Mouse (Mus musculus): ENCODE results near the gene Rtp3. TPM values are rescaled to one million over a fixed set of nuclear protein-coding genes. Genes with fewer than 3 reads are reported as not detected.

Gene Rtp3
- polyA plus RNA-seq, 1 experiment from 2014 or later = 1.3 TPM

DNA sequence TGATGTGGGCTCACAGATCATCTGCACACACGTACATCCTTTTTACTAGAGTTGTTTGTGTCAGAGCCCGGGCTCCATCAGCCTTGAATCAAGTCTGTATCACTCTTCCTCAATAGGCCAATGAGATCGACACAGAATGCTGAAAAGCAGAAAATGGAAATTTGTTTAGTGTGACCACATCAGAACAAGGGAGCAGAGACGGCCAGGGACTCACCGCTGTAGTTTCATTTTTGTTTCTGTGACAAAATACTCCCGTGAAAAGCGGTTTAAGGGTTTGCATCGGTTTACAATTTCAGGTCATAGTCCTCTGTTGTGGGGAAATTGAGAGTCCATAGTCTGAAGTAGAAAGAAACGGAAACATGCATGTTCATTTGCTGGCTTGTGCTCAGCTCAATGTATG, 12.9 kb upstream of the Rtp3 start:
- Histone ChIP-seq H3K4me2 (ENCODE audit: low read depth, low read length) (no peak overlapping the region), H3K36me3 (ENCODE audit: control insufficient read depth, insufficient read depth, low read length) (no peaks in the 10 kb centered on the region), H3K9me3 (replicated peaks; ENCODE audit: control insufficient read depth, low read length) (no peaks in the 10 kb centered on the region), H3K4me1 (ENCODE audit: control insufficient read depth, insufficient read depth, low read length) (no peaks in the 10 kb centered on the region), H3K4me3 (replicated peaks; ENCODE audit: low read length) (no peak overlapping the region), H3K27me3 (ENCODE audit: control insufficient read depth, insufficient read depth, low read length) (no peaks in the 10 kb centered on the region), H3K9ac (ENCODE audit: low read length) (no peak overlapping the region), H3K27ac (ENCODE audit: low read length) (no peak overlapping the region)
- ATAC-seq (ENCODE audit: insufficient read depth, low FRiP score) = no peak
- 87% methylated on average over 9 of the region's 9 CpGs for WGBS

DNA sequence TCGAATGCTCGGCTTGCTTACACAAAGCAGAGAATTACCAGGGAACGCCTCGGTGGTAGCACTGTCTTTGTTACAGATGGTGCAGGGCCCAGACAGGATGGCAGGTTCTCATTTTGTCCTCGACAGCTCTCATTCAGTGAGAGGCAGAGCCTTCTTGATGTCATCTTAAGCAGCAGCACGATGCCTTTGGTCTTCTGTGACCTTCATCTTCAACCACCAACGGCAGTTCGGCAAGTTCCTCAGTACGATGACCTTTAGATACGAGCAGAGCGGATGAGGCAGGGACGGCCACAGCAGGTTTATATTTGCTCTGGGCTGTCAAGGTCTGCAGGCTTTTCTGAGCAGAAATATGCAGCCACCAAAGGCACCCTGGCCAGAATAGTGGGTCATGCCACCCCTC, 11.2 kb upstream of the Rtp3 start:
- no peak overlapping the region for H3K27ac ChIP-seq (ENCODE audit: low read length)
- WGBS = 75% methylated on average over 12 of the region's 12 CpGs
- no peaks in the 10 kb centered on the region for H3K27me3 ChIP-seq (ENCODE audit: control insufficient read depth, insufficient read depth, low read length)

DNA sequence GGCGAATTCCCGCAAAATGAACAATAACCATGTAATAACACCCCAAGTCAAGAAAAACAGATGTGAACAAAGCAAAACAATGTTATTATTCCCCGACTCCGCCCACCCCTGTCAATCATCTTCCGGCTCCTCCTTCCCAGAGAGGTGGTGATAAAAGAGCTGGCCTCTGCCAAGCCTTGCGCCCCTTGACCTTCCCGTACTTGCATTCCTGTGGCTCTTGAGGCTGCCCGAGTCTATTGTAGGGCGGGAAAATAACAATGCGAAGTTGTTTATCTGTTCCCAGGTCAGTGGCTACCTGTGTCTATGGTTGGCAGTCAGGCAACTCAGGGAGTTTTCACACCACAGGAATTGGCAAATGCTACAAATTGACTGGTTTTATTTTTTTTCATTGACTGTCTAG, 9.5 kb upstream of the Rtp3 start:
- WGBS = 65% methylated on average over 10 of the region's 10 CpGs
- ATAC-seq (ENCODE audit: insufficient read depth, low FRiP score) = no peak
- H3K4me3 ChIP-seq (replicated peaks; ENCODE audit: low read length) = no peak overlapping the region

More for the DNA sequence above, 11.2 kb upstream of the Rtp3 start:
- Histone ChIP-seq H3K4me3 (replicated peaks; ENCODE audit: low read length) (no peak overlapping the region), H3K36me3 (ENCODE audit: control insufficient read depth, insufficient read depth, low read length) (no peaks in the 10 kb centered on the region), H3K9me3 (replicated peaks; ENCODE audit: control insufficient read depth, low read length) (no peaks in the 10 kb centered on the region), H3K4me2 (ENCODE audit: low read depth, low read length) (no peak overlapping the region), H3K9ac (ENCODE audit: low read length) (no peak overlapping the region), H3K4me1 (ENCODE audit: control insufficient read depth, insufficient read depth, low read length) (no peaks in the 10 kb centered on the region)
- ATAC-seq (ENCODE audit: insufficient read depth, low FRiP score) = no peak

DNA sequence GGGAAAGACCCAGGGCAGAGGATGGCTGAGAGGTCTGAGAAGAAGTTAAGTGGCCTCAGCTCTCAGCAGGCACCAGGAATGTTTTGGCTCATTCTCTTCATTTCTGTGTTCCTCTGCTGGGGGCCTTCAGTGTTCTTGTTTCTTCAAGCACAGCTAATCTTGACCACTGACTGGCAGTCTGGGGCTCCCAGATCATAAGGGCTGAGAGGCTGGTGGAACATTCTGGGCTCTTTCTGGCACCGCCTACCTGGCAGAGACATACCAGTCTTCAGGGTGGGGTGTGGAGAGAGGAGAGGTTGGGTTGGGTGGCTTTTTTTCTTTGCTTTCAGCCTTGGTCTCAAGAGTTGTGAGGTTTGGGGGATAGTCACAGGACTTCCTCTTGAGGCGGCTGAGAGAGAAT, 8.7 kb upstream of the Rtp3 start:
- Histone ChIP-seq H3K9ac (ENCODE audit: low read length) (0 out of 2 replicates have a peak overlapping the region, but pooled peaks have one; percentile 6), H3K27ac (ENCODE audit: low read length) (no peak overlapping the region; the same call in 1 of the 2 replicates)

More for the DNA sequence above, 9.5 kb upstream of the Rtp3 start:
- no peaks in the 10 kb centered on the region for H3K27me3 ChIP-seq (ENCODE audit: control insufficient read depth, insufficient read depth, low read length)
- no peak overlapping the region for H3K27ac ChIP-seq (ENCODE audit: low read length)
- H3K36me3 ChIP-seq (ENCODE audit: control insufficient read depth, insufficient read depth, low read length) = no peaks in the 10 kb centered on the region
- H3K4me2 ChIP-seq (ENCODE audit: low read depth, low read length) = no peak overlapping the region
- H3K4me1 ChIP-seq (ENCODE audit: control insufficient read depth, insufficient read depth, low read length) = no peaks in the 10 kb centered on the region
- no peaks in the 10 kb centered on the region for H3K9me3 ChIP-seq (replicated peaks; ENCODE audit: control insufficient read depth, low read length)
- H3K9ac ChIP-seq (ENCODE audit: low read length) = no peak overlapping the region

DNA sequence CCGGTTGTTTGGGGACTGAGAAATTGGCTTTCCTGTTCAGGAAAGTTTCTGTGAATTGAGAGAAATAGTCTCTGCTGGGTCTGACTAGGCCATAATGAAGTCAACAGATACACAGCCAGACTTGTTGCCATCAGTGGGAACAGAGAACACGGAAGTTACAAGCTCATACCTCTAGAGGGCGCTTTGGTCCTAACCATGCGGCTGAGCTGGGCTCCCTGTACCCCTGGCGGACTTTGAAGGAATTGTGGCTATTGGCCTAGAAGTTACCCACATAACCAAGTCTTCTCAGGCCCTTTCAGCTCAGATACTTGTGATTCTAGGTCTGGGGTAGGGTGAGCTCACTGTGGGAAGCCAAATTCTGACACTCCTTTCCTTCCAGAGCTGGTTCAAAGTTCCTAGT, 6.9 kb upstream of the Rtp3 start:
- H3K27me3 ChIP-seq (ENCODE audit: control insufficient read depth, insufficient read depth, low read length) = no peaks in the 10 kb centered on the region
- no peaks in the 10 kb centered on the region for H3K9me3 ChIP-seq (replicated peaks; ENCODE audit: control insufficient read depth, low read length)
- no peak overlapping the region for H3K9ac ChIP-seq (ENCODE audit: low read length)
- no peaks in the 10 kb centered on the region for H3K36me3 ChIP-seq (ENCODE audit: control insufficient read depth, insufficient read depth, low read length)
- no peak for ATAC-seq (ENCODE audit: insufficient read depth, low FRiP score)
- no peak overlapping the region for H3K27ac ChIP-seq (ENCODE audit: low read length)
- H3K4me2 ChIP-seq (ENCODE audit: low read depth, low read length) = no peak overlapping the region
- no peak overlapping the region for H3K4me3 ChIP-seq (replicated peaks; ENCODE audit: low read length)
- no peaks in the 10 kb centered on the region for H3K4me1 ChIP-seq (ENCODE audit: control insufficient read depth, insufficient read depth, low read length)
- WGBS = 2% methylated on average over 5 of the region's 5 CpGs

More for the DNA sequence above, 8.7 kb upstream of the Rtp3 start:
- Histone ChIP-seq H3K4me3 (replicated peaks; ENCODE audit: low read length) (no peak overlapping the region), H3K9me3 (replicated peaks; ENCODE audit: control insufficient read depth, low read length) (no peaks in the 10 kb centered on the region), H3K36me3 (ENCODE audit: control insufficient read depth, insufficient read depth, low read length) (no peaks in the 10 kb centered on the region), H3K27me3 (ENCODE audit: control insufficient read depth, insufficient read depth, low read length) (no peaks in the 10 kb centered on the region), H3K4me2 (ENCODE audit: low read depth, low read length) (no peak overlapping the region), H3K4me1 (ENCODE audit: control insufficient read depth, insufficient read depth, low read length) (no peaks in the 10 kb centered on the region)
- no peak for ATAC-seq (ENCODE audit: insufficient read depth, low FRiP score)
- WGBS = 75% methylated on average over 2 of the region's 2 CpGs

DNA sequence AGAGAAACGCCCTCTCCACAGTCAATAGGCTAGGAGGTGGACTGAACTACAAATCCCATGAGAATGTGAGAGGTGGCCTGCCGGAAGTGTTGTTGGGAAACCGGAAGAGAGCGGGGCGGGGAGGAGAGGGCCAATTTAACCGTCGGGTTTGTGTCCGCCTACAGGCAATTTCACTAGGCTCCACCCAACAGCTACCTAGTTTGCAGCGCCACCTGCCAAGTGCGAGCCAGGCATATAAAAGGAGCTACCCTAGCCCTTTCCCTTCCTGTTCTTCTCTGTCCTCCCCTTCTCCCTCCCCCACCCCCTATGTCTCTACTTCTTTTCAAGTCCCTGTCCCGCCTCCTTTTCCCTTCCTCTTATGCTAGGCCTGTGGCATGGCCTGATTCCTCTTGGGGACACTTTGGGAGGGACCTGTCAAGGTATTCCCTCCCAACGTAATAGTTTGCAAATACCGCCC, 4.4 kb upstream of the Rtp3 start:
- Histone ChIP-seq H3K9ac (ENCODE audit: low read length) (peak overlapping the region; percentile 64), H3K36me3 (ENCODE audit: control insufficient read depth, insufficient read depth, low read length) (no peaks in the 10 kb centered on the region), H3K4me2 (ENCODE audit: low read depth, low read length) (peak overlapping the region; percentile 62), H3K4me1 (ENCODE audit: control insufficient read depth, insufficient read depth, low read length) (no peaks in the 10 kb centered on the region), H3K27me3 (ENCODE audit: control insufficient read depth, insufficient read depth, low read length) (no peaks in the 10 kb centered on the region), H3K9me3 (replicated peaks; ENCODE audit: control insufficient read depth, low read length) (no peaks in the 10 kb centered on the region), H3K27ac (ENCODE audit: low read length) (peak overlapping the region; percentile 49), H3K4me3 (replicated peaks; ENCODE audit: low read length) (peak overlapping the region; percentile 52)
- ATAC-seq (ENCODE audit: insufficient read depth, low FRiP score) = peak; percentile 89
- WGBS = 10% methylated on average over 13 of the region's 13 CpGs

DNA sequence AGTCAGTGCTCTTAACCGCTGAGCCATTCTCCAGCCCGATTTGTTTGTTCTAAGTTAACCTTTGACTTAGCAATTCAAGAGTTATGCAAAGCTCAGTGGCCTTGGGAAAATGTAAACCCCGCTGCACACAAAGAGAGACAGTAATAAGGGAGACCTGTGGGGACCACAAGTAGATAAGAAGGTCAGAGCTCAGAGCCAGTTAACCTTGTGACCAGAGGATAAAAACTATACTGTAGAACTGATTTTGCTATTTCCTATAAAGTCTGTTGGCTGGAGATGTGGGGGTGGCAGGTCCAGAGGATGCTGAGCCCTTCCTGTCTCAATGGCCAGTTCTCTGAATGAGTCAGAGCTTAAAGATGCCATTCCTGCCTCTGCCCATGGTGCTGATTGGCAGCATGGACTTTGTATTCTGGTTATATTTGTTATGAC, 2.9 kb upstream of the Rtp3 start:
- Histone ChIP-seq H3K27me3 (ENCODE audit: control insufficient read depth, insufficient read depth, low read length) (no peaks in the 10 kb centered on the region), H3K27ac (ENCODE audit: low read length) (no peak overlapping the region; the same call in 1 of the 2 replicates), H3K36me3 (ENCODE audit: control insufficient read depth, insufficient read depth, low read length) (no peaks in the 10 kb centered on the region), H3K4me1 (ENCODE audit: control insufficient read depth, insufficient read depth, low read length) (no peaks in the 10 kb centered on the region), H3K9ac (ENCODE audit: low read length) (no peak overlapping the region), H3K4me3 (replicated peaks; ENCODE audit: low read length) (no peak overlapping the region), H3K9me3 (replicated peaks; ENCODE audit: control insufficient read depth, low read length) (no peaks in the 10 kb centered on the region), H3K4me2 (ENCODE audit: low read depth, low read length) (no peak overlapping the region)
- WGBS = 25% methylated on average over 3 of the region's 3 CpGs
- no peak for ATAC-seq (ENCODE audit: insufficient read depth, low FRiP score)

DNA sequence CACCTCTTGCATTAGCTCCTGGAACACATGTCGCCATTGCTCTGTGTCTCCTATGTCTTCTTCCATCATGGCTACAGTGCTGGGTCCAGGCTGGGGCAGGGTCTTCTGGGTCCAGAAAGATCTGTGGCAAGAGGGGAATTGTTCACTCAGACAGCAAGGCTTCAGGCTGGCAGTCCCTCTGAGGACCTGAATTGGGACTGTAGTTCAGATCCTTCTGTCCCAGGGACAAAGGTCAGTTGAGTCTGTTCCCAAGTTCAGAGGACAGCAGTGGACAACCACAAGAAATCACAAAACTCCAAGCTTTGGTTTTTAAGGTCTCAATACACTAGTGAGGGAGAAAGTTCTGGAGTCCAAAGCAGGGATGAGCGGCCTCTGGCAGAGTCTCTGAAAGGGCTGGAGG, 840 bp downstream of the Rtp3 start:
- Histone ChIP-seq H3K9ac (ENCODE audit: low read length) (no peak overlapping the region), H3K9me3 (replicated peaks; ENCODE audit: control insufficient read depth, low read length) (no peaks in the 10 kb centered on the region), H3K4me2 (ENCODE audit: low read depth, low read length) (no peak overlapping the region), H3K4me1 (ENCODE audit: control insufficient read depth, insufficient read depth, low read length) (no peaks in the 10 kb centered on the region), H3K4me3 (replicated peaks; ENCODE audit: low read length) (no peak overlapping the region), H3K36me3 (ENCODE audit: control insufficient read depth, insufficient read depth, low read length) (no peaks in the 10 kb centered on the region), H3K27ac (ENCODE audit: low read length) (no peak overlapping the region), H3K27me3 (ENCODE audit: control insufficient read depth, insufficient read depth, low read length) (no peaks in the 10 kb centered on the region)
- ATAC-seq (ENCODE audit: insufficient read depth, low FRiP score) = no peak
- whole genome bisulfite sequencing = 93% methylated on average over 2 of the region's 2 CpGs

DNA sequence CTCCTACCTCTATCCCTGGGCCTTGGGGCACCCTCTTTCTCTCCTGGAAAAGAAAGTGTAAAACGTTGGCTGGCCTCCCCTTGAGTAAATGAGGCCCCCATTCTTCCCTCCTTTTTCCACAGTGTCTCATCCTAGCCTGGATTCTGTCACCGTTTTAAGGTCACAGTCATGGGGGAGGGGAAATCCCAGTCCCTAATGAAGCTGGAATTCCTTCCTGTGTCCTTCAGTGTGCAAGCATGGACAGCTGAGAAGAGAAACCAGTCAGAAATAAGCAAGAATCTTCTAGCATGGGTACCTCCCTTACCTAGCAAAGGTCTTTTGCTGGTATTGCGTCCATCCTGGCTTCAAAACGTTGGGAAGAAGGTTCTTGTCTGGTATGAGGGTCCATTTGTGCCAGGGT, 1.2 kb downstream of the Rtp3 start:
- Histone ChIP-seq H3K36me3 (ENCODE audit: control insufficient read depth, insufficient read depth, low read length) (no peaks in the 10 kb centered on the region), H3K4me3 (replicated peaks; ENCODE audit: low read length) (no peak overlapping the region), H3K27ac (ENCODE audit: low read length) (no peak overlapping the region), H3K27me3 (ENCODE audit: control insufficient read depth, insufficient read depth, low read length) (no peaks in the 10 kb centered on the region), H3K4me2 (ENCODE audit: low read depth, low read length) (no peak overlapping the region), H3K4me1 (ENCODE audit: control insufficient read depth, insufficient read depth, low read length) (no peaks in the 10 kb centered on the region), H3K9me3 (replicated peaks; ENCODE audit: control insufficient read depth, low read length) (no peaks in the 10 kb centered on the region), H3K9ac (ENCODE audit: low read length) (no peak overlapping the region)
- no peak for ATAC-seq (ENCODE audit: insufficient read depth, low FRiP score)
- 60% methylated on average over 4 of the region's 4 CpGs for WGBS

DNA sequence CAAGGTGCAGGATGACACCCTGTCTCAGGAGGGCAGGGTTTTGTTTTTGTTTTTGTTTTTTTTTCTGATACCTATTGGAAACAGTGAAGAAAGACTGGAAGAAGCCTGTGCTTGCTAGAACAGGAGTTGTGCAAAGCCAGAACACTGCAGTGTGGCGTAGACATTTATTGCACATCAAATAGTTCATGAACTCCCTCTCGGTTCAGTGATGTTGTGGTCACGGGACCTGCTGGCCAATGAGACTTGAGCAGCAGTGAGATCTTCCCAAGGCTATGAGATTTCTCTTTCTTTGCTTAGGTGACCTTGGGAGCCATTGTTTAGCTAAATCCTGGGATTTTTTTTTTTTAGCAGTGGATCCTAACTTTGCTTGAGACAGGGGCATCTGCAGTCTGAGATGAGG, 2.3 kb downstream of the Rtp3 start:
- no peaks in the 10 kb centered on the region for H3K4me1 ChIP-seq (ENCODE audit: control insufficient read depth, insufficient read depth, low read length)
- H3K9me3 ChIP-seq (replicated peaks; ENCODE audit: control insufficient read depth, low read length) = no peaks in the 10 kb centered on the region
- no peaks in the 10 kb centered on the region for H3K36me3 ChIP-seq (ENCODE audit: control insufficient read depth, insufficient read depth, low read length)
- no peaks in the 10 kb centered on the region for H3K27me3 ChIP-seq (ENCODE audit: control insufficient read depth, insufficient read depth, low read length)
- ATAC-seq (ENCODE audit: insufficient read depth, low FRiP score) = no peak
- no peak overlapping the region for H3K4me3 ChIP-seq (replicated peaks; ENCODE audit: low read length)
- no peak overlapping the region for H3K27ac ChIP-seq (ENCODE audit: low read length)
- H3K4me2 ChIP-seq (ENCODE audit: low read depth, low read length) = no peak overlapping the region
- WGBS = 68% methylated on average over 3 of the region's 3 CpGs
- H3K9ac ChIP-seq (ENCODE audit: low read length) = no peak overlapping the region
